Mouse (Mus musculus) small intestine, adult 2 months (tissue): ENCODE results near the gene Tmem184c.

ENCODE experiments used
- CTCF ChIP-seq: fragments of 200-500 bp; IDR thresholded peaks from 2 replicates; pipeline ENCODE4 v1.5.1; 2012; ENCODE audit warnings: low read depth, mild to moderate bottlenecking, control low read depth, inconsistent platforms, low read length, moderate library complexity, mixed read lengths; ENCODE audit not compliant: insufficient replicate concordance, insufficient read length; ENCODE audit errors: extremely low read depth
- POLR2A ChIP-seq: fragments of 200-500 bp; IDR thresholded peaks from 2 replicates; pipeline ENCODE4 v1.6.1; 2012; ENCODE audit warnings: low read depth, mild to moderate bottlenecking, control low read depth, inconsistent platforms, low read length, moderate library complexity

GRCm38 (mm10) chr8:77561441-77561840 lies 49.1 kb downstream of the Tmem184c start:
- no peak for TF ChIP-seq POLR2A
- TF ChIP-seq CTCF, result no peak
